Mouse (Mus musculus) lung, postnatal 0 days (tissue): ENCODE results near the gene Krtap1-3. TPM values are rescaled to one million over a fixed set of nuclear protein-coding genes. Genes with fewer than 3 reads are reported as not detected.

ENCODE experiments used
- ATAC-seq: fragments of 200-750 bp; cut with Nextera tagmentation; 2 replicates; pipeline ENCODE4 v1.8.0; 2017; ENCODE audit warnings: moderate library complexity
- DNase-seq: peaks from one replicate; pipeline ENCODE4 v3.0.0-alpha.2; 2016; ENCODE audit warnings: low spot score
- H3K27ac ChIP-seq: fragments of 300-500 bp; sonication (generic); 2 replicates; pipeline ENCODE4 v1.5.1; 2014; ENCODE audit warnings: antibody characterized with exemption, mild to moderate bottlenecking, low read length, mixed read lengths
- H3K27me3 ChIP-seq: fragments of 300-500 bp; sonication (generic); replicated peaks from 2 replicates; pipeline ENCODE4 v1.6.1; 2014; ENCODE audit warnings: low read length, mixed read lengths; ENCODE audit not compliant: insufficient read depth
- H3K36me3 ChIP-seq: fragments of 300-500 bp; sonication (generic); 2 replicates; pipeline ENCODE4 v1.6.1; 2014; ENCODE audit warnings: low read length, mixed read lengths; ENCODE audit not compliant: insufficient read depth
- H3K4me1 ChIP-seq: fragments of 300-500 bp; sonication (generic); 2 replicates; pipeline ENCODE4 v1.6.1; 2014; ENCODE audit warnings: antibody characterized with exemption, low read depth, low read length, mixed read lengths; ENCODE audit not compliant: insufficient read depth
- H3K4me2 ChIP-seq: fragments of 300-500 bp; sonication (generic); replicated peaks from 2 replicates; pipeline ENCODE4 v1.6.1; 2014; ENCODE audit warnings: low read depth, mild to moderate bottlenecking, low read length, moderate library complexity, mixed read lengths
- H3K4me3 ChIP-seq: fragments of 300-500 bp; sonication (generic); 2 replicates; pipeline ENCODE4 v1.5.1; 2014; ENCODE audit warnings: low read depth, low read length
- H3K9ac ChIP-seq: fragments of 300-500 bp; sonication (generic); replicated peaks from 2 replicates; pipeline ENCODE4 v1.6.1; 2014; ENCODE audit warnings: low read depth, mild to moderate bottlenecking
- H3K9me3 ChIP-seq: fragments of 300-500 bp; sonication (generic); 2 replicates; pipeline ENCODE4 v1.6.1; 2016; ENCODE audit warnings: low read length, mixed read lengths
- CTCF ChIP-seq: IDR thresholded peaks from 2 replicates; pipeline ENCODE4 v1.5.1; 2016; ENCODE audit warnings: antibody characterized with exemption, mild to moderate bottlenecking
- EP300 ChIP-seq: IDR thresholded peaks from 2 replicates; pipeline ENCODE4 v1.6.1; 2016; ENCODE audit warnings: antibody characterized with exemption, mild to moderate bottlenecking, control low read depth
- WGBS: fragments of 180-500 bp; shearing (Covaris S2); extraction: QIAGEN DNeasy Blood & Tissue Kit; methylation state at CpG from one replicate; pipeline ENCODE4 v1.1.7; 2014; 5-methylcytosine and 5-hydroxymethylcytosine counted together
- polyA plus RNA-seq: library from polyadenylated mRNA; unstranded; fragments of >200 nt; fragmentation: Nextera tagmentation; extraction: Ambion mirVana; gene quantifications from 2 replicates; pipeline ENCODE4 v1.2.1, GENCODE M21; 2015

Gene Krtap1-3
- polyA plus RNA-seq, 1 experiment from 2014 or later, result not detected

- no peaks in the 10 kb centered on the region for H3K36me3 ChIP-seq
- 77% methylated on average over 6 of the region's 6 CpGs for WGBS
- H3K27ac ChIP-seq, result no peak overlapping the region
- no peak overlapping the region for H3K9ac ChIP-seq
- no peak for ATAC-seq
- no peak overlapping the region for H3K4me3 ChIP-seq
- H3K4me2 ChIP-seq, result no peak overlapping the region
- H3K27me3 ChIP-seq, result no peaks in the 10 kb centered on the region
- no peak for DNase-seq
- TF ChIP-seq CTCF (no peak), EP300 (no peak)
- no peaks in the 10 kb centered on the region for H3K4me1 ChIP-seq
- no peaks in the 10 kb centered on the region for H3K9me3 ChIP-seq
Observed at GRCm38 (mm10) chr11:99562580-99562979, 28.6 kb downstream of the Krtap1-3 start.

- ATAC-seq, result no peak
- no peak within 1 kb of the TSS for H3K4me2 ChIP-seq
- H3K27ac ChIP-seq, result no peak within 1 kb of the TSS
- no peaks in the 10 kb centered on the region for H3K9me3 ChIP-seq
- H3K27me3 ChIP-seq, result no peaks in the 10 kb centered on the region
- WGBS, result 82% methylated on average over 9 of the region's 9 CpGs
- no peak for TF ChIP-seq EP300
- no peak for TF ChIP-seq CTCF
- H3K4me1 ChIP-seq, result no peaks in the 10 kb centered on the region
- no peak for DNase-seq
- H3K36me3 ChIP-seq, result no peaks in the 10 kb centered on the region
- no peak within 1 kb of the TSS for H3K9ac ChIP-seq
- no peak within 1 kb of the TSS for H3K4me3 ChIP-seq
Observed at GRCm38 (mm10) chr11:99559366-99559765, 31.8 kb downstream of the Krtap1-3 start, which contains the start of gene Gm11939. Gene Gm11939, minus strand, starts transcription at chr11:99559466.

- WGBS, result 51% methylated on average over 3 of the region's 3 CpGs
- Histone ChIP-seq H3K27me3 (no peaks in the 10 kb centered on the region), H3K27ac (no peak overlapping the region), H3K9me3 (no peaks in the 10 kb centered on the region), H3K36me3 (no peaks in the 10 kb centered on the region), H3K4me2 (no peak overlapping the region), H3K9ac (no peak overlapping the region), H3K4me1 (no peaks in the 10 kb centered on the region), H3K4me3 (no peak overlapping the region)
- TF ChIP-seq CTCF (no peak), EP300 (peak; percentile 61; the same call in 1 of the 2 replicates)
- ATAC-seq, result no peak
- DNase-seq, result peak; percentile 7
Observed at GRCm38 (mm10) chr11:99557976-99558745, 33.0 kb downstream of the Krtap1-3 start.

GRCm38 (mm10) chr11:99556753-99557152 is 34.4 kb downstream of the Krtap1-3 start, which contains the start of gene Krtap3-2:
Gene Krtap3-2, minus strand, starts transcription at chr11:99556853.
- H3K27me3 ChIP-seq, result no peaks in the 10 kb centered on the region
- no peak within 1 kb of the TSS for H3K4me3 ChIP-seq
- DNase-seq, result no peak
- H3K4me1 ChIP-seq, result no peaks in the 10 kb centered on the region
- H3K4me2 ChIP-seq, result no peak within 1 kb of the TSS
- H3K9ac ChIP-seq, result no peak within 1 kb of the TSS
- H3K36me3 ChIP-seq, result no peaks in the 10 kb centered on the region
- no peaks in the 10 kb centered on the region for H3K9me3 ChIP-seq
- no peak within 1 kb of the TSS for H3K27ac ChIP-seq
- WGBS, result no CpG with 5 or more reads among the region's 2 CpGs
- TF ChIP-seq EP300, result no peak
- no peak for TF ChIP-seq CTCF
- ATAC-seq, result no peak

- no peak for DNase-seq
- TF ChIP-seq CTCF, result no peak
- no peak for TF ChIP-seq EP300
- H3K27ac ChIP-seq, result no peak overlapping the region
- H3K4me3 ChIP-seq, result no peak overlapping the region
- no peak overlapping the region for H3K9ac ChIP-seq
- H3K4me1 ChIP-seq, result no peaks in the 10 kb centered on the region
- H3K27me3 ChIP-seq, result no peaks in the 10 kb centered on the region
- no peak overlapping the region for H3K4me2 ChIP-seq
- no peak for ATAC-seq
- no peaks in the 10 kb centered on the region for H3K36me3 ChIP-seq
- WGBS, result 88% methylated on average over 2 of the region's 2 CpGs
- no peaks in the 10 kb centered on the region for H3K9me3 ChIP-seq
Observed at GRCm38 (mm10) chr11:99556195-99556594, 34.9 kb downstream of the Krtap1-3 start.

- no peak within 1 kb of the TSS for H3K9ac ChIP-seq
- no peak for TF ChIP-seq EP300
- no peak for TF ChIP-seq CTCF
- no peaks in the 10 kb centered on the region for H3K9me3 ChIP-seq
- H3K4me3 ChIP-seq, result no peak within 1 kb of the TSS
- H3K27ac ChIP-seq, result no peak within 1 kb of the TSS
- 79% methylated on average over 3 of the region's 4 CpGs for WGBS
- no peak within 1 kb of the TSS for H3K4me2 ChIP-seq
- no peaks in the 10 kb centered on the region for H3K27me3 ChIP-seq
- H3K4me1 ChIP-seq, result no peaks in the 10 kb centered on the region
- H3K36me3 ChIP-seq, result no peaks in the 10 kb centered on the region
- no peak for DNase-seq
- no peak for ATAC-seq
Observed at GRCm38 (mm10) chr11:99550765-99551164, 40.4 kb downstream of the Krtap1-3 start, which contains the start of gene Krtap3-3. Gene Krtap3-3, minus strand, starts transcription at chr11:99550865.
